Mouse (Mus musculus): Measurements from ENCODE around the gene Erc2.

- no peak for TF ChIP-seq CTCF (conservative IDR thresholded peaks at IDR 0.05 in 1 of 2, IDR thresholded peaks at IDR 0.05 in 1 of 2; ENCODE audit: low read depth in 2 of 2, low read length in 2 of 2)
- TF ChIP-seq MAFK (IDR thresholded peaks at IDR 0.05; ENCODE audit: insufficient replicate concordance, low read length): no peak
- TF ChIP-seq POLR2A (IDR thresholded peaks at IDR 0.05; ENCODE audit: low read depth, low read length): no peak
- TF ChIP-seq RAD21 (IDR thresholded peaks at IDR 0.05; ENCODE audit: low read depth, low read length): no peak
- TF ChIP-seq MAZ (IDR thresholded peaks at IDR 0.05; ENCODE audit: low read depth, low read length): no peak
- no peak for TF ChIP-seq MXI1 (IDR thresholded peaks at IDR 0.05; ENCODE audit: low read depth, low read length)
- no peak for TF ChIP-seq USF1 (IDR thresholded peaks at IDR 0.05; ENCODE audit: low read depth, low read length)
- no peak for TF ChIP-seq ZMIZ1 (IDR thresholded peaks at IDR 0.05; ENCODE audit: low read depth, low read length)
- TF ChIP-seq RCOR1 (conservative IDR thresholded peaks at IDR 0.05; ENCODE audit: low read depth, low read length): no peak
- TF ChIP-seq JUN (IDR thresholded peaks at IDR 0.05; ENCODE audit: insufficient read depth, low read depth, low read length): no peak
- no peak for TF ChIP-seq NRF1 (IDR thresholded peaks at IDR 0.05; ENCODE audit: low read depth, low read length)
- no peak for TF ChIP-seq KAT2A (IDR thresholded peaks at IDR 0.05; ENCODE audit: insufficient replicate concordance, low read length)
- no peak for TF ChIP-seq POLR2AphosphoS2 (IDR thresholded peaks at IDR 0.05; ENCODE audit: low read depth, low read length)
- no peak for TF ChIP-seq TCF12 (IDR thresholded peaks at IDR 0.05; ENCODE audit: low read depth, low read length)
Observed at GRCm38 (mm10) chr14:28457428-28457827, 835.2 kb downstream of the Erc2 start.

Data from CH12.LX (cell line).